Mouse (Mus musculus): Measurements from ENCODE around the gene Gprc5b. TPM values are rescaled to one million over a fixed set of nuclear protein-coding genes. Genes with fewer than 3 reads are reported as not detected.
A peak's percentile ranks its signal among the peaks of the same experiment; 100 is the strongest.

Gene Gprc5b
- total RNA-seq (2021), result 10 to 100 TPM; 18.3 to 21.0 TPM

DNA sequence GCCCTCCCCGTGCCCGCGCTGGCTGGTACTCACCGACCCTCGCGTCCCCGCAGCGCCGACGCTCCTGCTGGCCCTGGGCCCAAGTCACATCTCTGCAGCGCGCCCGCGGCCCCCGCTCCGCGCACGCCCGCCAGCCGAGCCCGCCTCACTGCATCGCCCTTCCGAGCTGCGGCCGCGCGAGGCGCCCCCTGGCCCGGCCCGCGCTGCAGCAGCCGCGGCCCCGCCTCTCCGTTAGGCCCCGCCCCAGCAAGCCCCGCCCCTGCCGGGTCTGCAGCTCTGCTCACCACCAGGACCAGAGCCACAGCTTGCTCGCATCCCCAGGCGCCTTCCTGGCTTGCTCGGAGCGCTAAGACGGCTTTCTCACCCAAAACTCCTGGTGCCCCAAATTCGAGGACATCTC lies at the start of gene Gprc5b:
Gprc5b (minus strand) TSS at position 205 of the 400 bp plus-strand sequence.
- peak; percentile 94 for DNase-seq

DNA sequence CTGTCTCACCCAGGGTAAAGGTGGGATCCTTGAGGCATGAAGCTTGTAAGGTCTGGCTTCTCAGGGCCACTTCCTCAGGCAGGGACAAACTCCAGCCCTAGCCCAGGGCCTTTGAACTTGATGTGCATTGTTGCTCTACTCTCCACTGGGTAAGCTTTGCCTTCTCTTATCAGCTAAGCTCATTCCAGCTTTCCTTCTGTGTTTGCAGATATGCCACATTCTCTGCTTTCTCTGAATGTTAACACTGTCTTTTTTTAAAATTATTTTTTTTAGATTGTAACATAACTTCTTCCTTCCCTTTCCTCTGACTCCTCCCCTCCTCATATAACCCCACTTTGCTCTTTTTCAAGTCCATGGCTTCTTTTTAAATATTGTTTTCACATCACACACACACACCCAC lies 46.5 kb upstream of the Gprc5b start:
- DNase-seq, result no peak

DNA sequence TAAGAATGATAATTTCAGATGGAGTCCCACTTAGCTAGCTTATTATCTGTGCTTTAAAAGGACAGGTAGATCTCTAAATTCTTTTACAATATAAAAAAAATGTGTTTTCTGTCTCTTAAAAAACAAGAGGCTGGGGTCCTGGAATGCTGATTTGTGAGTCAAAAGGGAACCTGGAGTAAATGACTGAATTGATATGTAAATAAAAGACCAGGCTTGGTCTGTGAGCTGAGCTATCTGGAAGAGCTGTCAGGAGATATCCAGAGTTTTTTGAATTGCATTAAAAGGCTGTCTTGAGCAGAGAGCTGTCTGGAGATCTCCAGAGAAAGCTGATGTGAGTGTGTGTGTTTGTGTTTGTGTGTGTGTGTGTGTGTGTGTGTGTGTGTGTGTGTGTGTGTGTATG lies 42.6 kb upstream of the Gprc5b start:
- DNase-seq, result no peak

DNA sequence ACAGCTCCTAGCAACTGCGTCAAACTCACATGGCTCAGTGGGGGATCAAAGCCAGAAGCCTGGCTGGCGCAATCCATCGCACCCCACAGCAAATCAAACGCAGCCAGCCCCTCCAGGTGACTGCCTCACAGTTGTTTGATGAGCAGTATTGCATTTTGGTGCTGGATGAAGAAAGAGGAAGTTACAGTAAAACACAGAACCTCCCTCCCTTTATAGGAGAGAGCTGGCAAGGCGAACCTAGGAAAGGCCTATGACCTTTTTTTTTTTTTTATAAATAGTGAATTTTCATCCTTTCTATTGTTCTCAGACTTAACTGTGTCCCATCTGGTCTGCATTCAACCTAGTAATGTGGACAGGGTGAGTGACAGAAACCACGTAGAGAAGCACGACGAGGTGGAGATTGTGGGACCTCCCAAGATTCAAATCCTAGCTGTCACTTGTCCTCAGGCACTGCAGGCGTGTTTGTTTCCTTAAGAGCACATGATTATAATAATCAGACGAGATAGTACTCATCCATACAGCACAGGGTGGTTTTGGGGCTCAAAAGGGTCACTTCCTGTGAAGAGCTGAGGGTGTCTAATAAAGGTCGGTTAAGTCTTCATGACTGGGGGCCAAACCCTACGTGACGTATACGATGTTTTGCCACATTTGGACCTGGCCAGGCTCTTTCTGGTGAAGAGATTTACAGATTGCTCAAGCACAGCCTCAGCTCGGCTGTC lies 39.4 kb upstream of the Gprc5b start:
- DNase-seq, result no peak

DNA sequence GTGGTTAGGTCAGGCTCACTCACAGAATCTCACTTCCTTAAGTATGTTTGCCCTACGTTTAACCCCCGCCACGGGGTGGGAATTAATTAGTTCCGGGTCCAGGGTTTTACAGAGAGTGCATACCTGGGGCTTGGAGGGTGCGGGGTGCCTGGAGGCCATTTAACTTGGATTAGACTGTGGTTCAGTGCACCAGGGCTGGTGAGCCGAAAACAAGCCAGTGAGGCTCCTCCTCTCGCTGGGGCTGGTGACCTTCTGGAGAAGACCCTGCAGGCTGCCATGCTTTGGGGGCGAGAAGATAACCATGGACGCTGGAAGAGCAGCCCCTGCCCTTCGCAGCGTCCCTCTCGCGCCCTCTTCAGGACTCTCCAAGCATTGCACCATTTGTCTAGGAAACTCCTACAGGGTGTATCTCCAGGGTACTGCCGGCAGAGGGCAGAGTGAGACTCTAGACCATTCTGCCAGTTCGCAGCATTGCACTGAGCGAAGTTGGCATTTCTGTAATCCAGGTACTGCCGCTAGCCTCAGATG lies 28.4 kb upstream of the Gprc5b start:
- DNase-seq, result peak; percentile 64

DNA sequence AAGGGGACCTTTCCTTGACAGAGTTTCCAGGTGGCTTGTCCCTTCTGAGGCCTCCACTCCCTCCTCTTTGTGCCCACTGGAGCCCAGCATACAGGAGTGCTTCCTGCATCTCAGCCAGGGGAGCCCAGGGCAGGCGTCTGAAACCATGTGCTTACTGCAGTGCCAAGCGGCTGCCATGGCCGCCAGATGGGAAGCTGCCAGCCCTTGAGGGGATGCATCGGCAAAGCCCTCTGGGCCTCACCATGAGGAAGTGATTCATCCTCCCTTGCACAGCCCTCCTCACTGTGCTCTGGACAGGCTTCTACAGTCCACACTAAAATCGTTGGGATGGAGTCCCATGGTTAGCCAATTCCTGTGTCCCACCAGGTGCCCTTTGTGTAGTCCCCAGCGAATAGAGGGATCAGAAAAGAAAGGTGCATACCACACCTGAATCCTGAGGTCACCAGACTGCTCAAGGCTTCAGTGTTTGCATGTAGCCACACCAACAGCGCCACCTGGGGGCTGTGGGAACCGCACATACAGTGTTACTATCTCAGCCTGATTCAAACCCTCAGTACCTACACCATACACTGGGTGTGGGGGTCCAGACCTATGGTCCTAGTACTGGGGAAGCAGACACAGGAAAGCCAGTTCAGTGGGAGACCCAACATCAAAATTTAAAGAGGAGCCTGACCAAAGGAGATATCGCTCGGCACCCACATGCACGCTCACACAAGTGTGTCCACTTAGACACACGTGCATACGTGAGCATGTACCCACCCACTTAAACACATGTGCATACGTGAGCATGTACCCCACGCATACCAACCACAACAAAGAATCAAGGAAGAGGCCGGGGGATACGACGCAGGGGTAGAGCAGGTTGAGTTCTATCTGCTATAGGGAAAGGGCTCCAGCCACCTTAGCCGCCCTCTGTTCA lies 27.5 kb upstream of the Gprc5b start:
- peak; percentile 36 for DNase-seq

DNA sequence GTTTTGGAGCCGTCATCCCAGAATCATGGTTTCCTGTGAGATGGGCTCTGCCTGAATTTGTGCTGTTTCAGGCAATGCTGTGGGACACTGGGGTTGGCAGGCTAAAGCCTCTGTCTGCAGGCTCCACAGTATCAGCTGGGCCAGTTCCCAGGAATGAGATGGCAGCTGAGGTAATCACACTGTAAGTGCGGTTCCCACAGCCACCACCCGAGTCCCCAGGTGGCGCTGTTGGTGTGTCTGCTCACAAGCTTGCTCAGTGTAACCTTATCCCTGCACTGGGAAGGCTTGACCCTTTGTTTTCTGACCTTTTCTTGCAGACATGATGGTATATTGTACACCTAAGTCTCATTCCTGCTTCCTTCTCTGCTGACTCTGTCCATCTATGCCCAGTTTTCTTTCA lies 24.5 kb upstream of the Gprc5b start:
- DNase-seq, result peak; percentile 73

DNA sequence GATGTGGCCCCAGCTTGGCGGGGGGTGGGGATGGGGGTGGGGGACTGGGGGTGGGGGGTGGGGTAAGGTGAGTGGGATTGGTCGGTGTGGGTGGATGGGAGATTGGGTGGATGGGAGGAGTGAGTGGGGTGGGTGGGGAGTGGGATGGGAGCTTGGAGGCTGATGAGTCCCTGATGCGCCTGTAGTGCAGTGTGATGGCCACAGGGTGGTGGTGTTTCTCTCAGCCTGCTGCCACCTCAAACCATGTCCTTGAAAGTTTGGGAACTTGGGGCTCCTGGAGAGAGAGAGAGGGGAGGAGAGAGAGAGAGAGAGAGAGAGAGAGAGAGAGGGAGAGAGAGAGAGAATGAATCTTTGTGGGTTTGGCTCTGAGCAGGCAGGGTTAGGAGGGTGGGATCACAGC lies 20.7 kb upstream of the Gprc5b start:
- DNase-seq, result peak; percentile 45

DNA sequence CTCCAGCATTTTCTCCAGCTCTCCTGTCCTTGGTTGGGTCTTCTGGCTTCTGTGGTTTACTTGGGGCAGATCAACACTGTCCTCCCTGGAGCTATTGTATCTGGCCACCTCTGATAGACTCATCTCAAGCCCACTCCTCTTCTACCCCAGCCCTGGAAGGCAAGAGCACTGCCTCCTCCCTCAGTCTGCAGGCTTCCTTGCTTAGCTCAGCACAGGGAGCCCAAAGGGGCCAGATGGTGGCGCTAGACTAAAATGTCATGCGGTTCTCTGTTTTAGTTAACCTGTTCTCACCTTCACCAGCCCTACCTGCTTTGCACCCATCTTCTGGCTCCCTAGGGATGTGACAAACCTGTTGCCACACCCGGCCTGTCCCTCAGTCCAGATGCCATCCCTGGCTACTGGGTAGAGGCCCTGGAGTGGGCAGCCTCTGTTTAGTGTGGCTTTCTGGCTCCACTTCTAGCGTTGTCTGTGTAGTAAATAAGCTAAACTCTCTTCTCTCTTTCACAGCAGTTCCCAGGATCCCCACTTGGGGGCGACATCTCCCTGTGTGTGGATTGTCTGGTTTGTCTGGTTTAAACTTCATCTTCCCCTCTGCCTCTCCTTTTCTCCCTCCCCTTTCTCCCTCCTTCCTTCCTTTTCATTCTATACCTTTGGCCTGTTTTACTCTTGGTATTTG lies 16.0 kb upstream of the Gprc5b start:
- peak; percentile 80 for DNase-seq

DNA sequence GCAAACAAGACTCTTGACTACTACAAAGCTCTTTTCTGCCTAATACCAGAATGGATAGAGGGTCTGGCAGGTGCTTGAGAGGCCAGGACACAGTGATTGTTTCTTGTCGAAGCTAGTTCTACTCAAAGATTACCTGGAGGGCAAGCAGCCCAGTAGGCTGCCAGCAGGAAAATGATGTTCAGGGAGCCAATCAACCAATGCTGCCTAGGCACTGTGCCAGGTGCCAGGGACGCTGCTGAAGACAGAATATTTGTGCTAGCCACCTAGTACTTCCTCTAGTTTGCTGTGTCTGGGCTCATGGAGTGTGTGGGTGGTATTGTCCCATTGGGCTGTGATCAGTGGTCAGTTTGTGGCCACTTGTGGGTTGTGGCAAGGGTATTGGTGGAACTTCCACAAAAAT lies 7.5 kb upstream of the Gprc5b start:
- DNase-seq, result no peak

DNA sequence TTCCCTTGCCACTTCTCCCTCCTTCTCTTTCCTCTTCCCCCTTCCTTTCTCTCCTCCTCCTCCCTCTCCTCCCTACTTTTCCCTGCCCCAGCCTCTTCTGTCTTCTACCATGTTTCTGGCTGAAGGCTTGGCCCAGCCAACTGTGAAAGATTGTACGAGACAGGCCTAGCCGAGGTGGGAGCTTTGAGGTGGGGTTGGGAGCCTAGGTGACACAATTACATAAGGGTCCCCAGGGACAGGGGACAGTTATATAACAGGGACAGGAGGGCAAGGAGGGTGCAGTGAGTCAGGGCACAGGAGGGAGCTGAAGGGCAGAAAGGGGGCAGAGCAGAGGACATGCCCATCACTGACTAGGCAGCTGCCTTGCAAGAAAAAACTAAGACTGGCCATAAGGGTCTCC lies 7.0 kb upstream of the Gprc5b start:
- DNase-seq, result no peak

DNA sequence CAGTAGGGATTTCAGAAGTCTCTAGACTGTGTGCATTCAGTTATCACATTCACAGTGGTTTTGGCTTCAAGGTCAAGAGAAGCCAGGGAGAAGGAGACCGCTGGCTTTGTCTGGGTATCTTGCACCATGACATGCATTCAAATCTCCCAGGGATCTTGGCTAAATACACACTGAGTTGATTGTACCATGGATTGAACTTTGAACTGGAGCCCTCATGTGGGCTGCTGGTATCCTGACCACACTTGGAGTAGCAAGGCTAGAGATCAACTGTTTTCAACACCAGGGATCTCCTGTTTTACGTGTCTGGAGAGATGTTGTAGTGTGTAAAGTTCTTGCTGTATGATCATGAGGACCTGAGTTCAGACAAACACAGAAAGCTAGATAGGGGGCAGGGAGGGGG lies 4.8 kb upstream of the Gprc5b start:
- DNase-seq, result no peak

DNA sequence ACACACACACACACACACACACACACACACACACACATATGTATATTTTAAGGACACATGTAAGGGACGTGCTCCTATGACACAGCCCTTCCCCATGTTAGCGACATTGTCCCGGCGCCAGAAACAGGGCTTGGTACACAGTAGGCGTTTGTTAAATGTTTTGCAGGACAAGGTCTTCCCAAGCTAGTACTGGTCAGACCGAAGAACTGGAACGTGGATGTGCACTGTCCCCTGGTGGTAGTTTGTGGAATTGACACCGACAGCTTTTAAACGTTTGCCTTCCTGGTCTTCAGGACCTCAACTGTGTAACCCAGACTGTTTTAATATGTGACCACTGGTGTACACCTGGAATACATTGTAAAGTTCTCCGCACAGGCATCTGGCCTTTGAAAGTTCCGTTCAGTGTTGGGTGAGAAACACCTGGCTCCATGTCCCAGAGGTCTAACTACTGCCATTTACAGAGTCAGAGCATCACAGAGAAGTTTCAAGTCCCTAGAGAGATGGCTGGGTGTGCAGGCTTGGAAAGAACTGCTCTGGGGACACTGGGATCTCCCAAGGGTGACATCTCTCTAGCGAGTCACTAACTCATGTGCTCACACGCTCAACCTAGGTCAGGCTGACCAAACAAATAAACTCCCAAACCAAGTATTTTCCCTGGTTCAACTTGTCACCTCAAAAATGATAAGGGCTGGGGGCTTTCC lies 1.3 kb upstream of the Gprc5b start:
- DNase-seq, result peak; percentile 87

DNA sequence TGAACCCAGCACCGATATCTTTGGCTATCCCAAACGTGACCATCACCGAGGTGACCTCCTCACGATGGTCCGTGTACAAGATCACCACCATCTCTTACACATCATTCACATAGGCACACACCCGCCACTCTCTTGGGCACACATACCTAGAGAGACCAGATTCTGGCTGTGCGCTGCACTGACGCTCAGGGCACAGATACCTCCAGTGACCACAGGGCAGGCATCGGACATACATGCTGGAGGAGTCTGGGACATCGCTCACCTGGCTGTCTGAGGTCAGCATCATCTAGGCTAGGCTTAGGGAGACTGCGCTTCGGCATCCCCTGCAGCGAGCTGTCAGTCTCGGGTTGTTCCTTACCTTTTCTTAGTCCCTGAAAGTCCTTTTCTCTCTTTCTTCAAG lies 660 bp upstream of the Gprc5b start:
- no peak for DNase-seq

DNA sequence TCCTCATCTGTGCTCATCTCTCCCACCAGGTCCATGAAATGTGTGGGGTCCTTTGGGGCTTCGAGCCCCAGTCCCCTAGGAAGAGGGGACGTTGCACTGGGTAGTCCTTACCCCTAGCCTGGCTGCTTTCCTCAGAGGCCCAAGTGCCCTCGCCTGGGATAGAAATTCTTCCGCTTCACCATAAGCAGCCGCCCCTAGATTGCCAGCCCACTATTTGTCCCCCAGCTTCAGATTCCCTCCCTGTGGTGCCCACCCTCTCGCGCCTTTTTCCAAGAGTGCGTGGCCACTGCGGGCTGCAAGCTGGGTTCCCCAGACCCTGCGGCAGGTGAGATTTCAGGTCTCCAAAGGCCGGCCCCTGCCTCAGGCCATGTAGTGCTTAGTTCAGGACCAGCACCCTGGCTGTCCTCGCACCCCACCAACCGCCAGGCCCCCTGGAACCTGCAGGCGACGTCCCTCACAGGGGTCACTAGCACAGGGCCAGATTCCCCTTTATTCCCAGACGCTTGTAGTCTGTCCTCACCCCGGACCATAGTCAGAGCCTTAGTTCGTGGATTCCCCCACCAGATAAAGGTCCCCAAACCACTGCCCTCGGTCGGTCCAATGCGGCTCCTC lies 674 bp downstream of the Gprc5b start:
- peak; percentile 22 for DNase-seq

DNA sequence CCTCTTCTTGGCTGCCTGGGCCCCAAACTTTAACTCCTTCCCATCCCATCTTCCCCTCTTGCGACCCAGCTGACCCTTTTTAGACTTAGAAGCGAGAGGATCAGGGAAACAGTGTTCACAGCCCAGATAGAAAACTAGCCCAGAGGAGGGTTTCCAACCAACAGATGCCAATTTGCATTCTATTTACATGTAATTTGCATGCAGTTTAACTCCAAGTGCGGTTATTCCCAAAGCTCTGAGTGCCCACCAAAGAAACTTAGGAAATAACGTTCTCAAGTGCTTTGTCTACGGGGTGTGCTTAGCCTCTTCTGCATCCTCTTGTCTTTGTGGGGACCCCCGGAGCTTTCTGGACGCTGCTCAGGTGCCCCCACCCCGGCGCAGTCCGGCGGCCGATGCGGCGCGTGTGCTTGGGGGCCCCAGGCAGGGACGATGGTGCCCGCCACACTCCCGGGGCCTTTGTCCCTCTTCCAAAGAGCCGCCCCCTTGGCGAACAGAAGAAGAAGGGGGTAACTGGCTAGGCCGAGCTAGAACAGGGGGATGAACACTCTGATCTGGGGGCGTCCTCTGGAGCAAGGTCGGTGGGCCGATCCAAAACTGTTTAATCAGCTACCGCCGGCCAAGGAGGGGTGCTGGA lies 1.3 kb downstream of the Gprc5b start:
- peak; percentile 24 for DNase-seq

DNA sequence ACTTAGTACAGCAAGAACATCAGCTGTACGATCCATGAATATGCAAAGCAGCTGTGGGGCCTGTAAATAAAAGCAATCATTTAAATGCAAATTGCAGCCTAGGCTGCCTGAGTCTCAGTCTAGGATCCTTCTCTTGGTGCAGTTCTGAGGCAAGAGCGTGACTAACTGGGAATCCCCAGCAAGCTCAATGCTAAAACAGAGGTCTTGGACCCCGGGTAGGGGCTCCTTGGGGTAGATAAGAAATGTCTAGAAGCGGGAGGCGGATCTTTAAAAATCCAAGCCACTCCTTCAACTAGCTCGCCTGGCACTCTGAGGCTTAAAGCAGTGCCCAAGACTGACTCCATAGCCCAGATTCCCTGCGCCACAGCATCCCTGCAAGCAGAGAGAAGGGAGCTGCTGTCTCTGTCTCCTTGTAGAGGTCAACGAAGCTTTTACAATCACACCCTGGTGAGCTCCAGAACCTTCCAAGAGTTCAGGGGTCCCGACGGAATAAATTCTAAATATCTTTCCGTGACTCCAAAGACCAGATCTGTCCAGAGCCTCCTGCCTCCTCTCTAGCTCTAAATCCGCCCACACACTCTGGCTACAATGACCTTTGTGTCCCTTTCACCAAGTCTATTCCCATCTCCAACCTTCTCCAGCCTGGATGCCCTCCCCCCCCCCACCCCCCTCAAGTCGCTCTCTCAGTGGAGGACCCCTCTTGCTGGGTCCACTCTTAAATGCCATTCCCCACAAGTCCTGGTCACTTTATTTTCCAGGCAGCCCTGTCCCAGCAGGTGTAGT lies 2.2 kb downstream of the Gprc5b start:
- no peak for DNase-seq

DNA sequence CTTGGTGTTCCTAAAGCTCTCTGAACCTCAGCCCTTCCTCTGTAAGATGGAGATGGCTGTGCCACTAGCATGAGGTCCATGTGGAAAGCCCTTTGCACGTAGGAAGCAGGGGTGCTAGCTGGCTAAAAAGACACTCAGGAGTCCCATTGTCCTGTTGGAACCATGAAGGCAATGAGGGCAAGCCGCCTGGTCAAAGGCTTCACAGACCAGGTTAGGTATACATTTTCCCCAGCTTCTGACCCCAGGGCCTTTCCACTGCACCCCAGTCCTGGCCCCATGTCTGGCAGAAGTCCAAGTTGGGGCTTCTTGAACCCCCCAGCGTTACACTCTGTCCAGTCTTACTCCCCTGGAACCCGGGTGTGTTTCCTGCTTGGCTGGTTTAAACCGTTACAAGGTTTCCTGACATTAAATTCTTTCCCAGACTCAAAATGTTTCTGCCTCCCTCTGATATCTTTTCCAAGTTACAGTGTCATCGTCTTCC lies 2.9 kb downstream of the Gprc5b start:
- DNase-seq, result no peak

DNA sequence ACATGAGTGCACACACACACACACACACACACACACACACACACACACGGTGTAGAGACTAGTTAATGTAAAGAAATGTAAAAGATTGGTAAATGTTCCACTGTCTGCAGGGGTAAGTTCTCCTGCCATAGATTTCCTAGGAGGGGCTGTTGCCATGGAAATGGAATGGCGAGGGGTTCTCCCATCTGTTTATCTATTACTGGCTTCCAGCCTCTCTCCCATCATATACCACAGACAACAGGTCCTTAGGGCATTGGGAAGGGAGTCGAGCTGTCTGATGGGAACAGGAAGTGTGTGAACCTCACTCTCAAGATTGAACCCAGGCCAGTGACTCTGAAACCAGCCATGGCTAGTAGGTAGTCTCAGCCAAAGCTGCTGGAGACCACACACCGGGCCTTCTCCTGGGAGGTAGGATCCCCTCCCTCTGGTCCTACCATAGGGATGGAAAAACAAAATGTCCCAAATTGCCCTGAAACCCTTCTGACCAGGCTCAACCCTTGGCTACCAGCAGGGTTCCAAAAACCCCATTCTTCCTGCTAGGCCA lies 3.6 kb downstream of the Gprc5b start:
- DNase-seq, result no peak

DNA sequence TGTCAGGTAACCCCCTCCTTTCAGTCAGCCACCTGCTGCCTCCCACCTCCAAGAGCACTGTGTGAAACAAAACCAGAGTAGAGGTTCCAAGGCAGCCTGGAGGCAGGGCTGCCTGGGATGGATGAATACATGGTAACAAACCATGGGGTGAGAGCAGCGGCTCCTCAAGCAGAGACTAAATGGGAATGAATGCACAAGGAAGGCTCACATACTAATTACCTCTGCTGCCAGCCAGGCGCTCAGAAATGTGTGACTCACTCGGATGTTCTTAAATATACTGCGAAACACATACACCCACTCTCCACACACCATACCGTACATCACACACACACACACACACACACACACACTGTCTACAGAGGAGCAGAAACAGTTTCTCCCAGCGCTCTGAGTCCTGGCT lies 4.7 kb downstream of the Gprc5b start:
- DNase-seq, result no peak
